Mouse (Mus musculus): ENCODE measurements around the gene Slc25a38.
"Not testable (repeated sequence)": the region's sequence is repeated elsewhere in the genome, so short reads cannot be mapped to it uniquely, and the experiment has no call there.

Gene Slc25a38

GRCm38 (mm10) chr9:120101165-120101564 lies 9.0 kb upstream of the Slc25a38 start:
- DNase-seq (ENCODE audit: low spot score in 2 of 2) = no peak

- not testable (repeated sequence) for DNase-seq (ENCODE audit: low spot score in 2 of 2)
These were observed 1.2 kb upstream of the Slc25a38 start for GRCm38 (mm10) chr9:120108953-120109352.

GRCm38 (mm10) chr9:120111156-120111945 lies 1.2 kb downstream of the Slc25a38 start:
- no peak for DNase-seq (ENCODE audit: low spot score in 2 of 2)

- no peak for DNase-seq (ENCODE audit: low spot score in 2 of 2)
These were observed 2.3 kb downstream of the Slc25a38 start for GRCm38 (mm10) chr9:120112472-120112871.

GRCm38 (mm10) chr9:120113456-120113855 lies 3.3 kb downstream of the Slc25a38 start:
- DNase-seq (ENCODE audit: low spot score in 2 of 2) = no peak

GRCm38 (mm10) chr9:120114051-120114788 lies 4.0 kb downstream of the Slc25a38 start:
- no peak for DNase-seq (ENCODE audit: low spot score in 2 of 2)

- no peak for DNase-seq (ENCODE audit: low spot score in 2 of 2)
These were observed 4.6 kb downstream of the Slc25a38 start for GRCm38 (mm10) chr9:120114789-120115151.

GRCm38 (mm10) chr9:120115580-120115979 lies 5.4 kb downstream of the Slc25a38 start:
- DNase-seq (ENCODE audit: low spot score in 2 of 2) = no peak

GRCm38 (mm10) chr9:120116184-120116624 lies 6.0 kb downstream of the Slc25a38 start:
- DNase-seq (ENCODE audit: low spot score in 2 of 2) = no peak

- no peak for DNase-seq (ENCODE audit: low spot score in 2 of 2)
These were observed 8.0 kb downstream of the Slc25a38 start for GRCm38 (mm10) chr9:120118212-120118611.

GRCm38 (mm10) chr9:120120503-120120902 lies 10.3 kb downstream of the Slc25a38 start:
- no peak for DNase-seq (ENCODE audit: low spot score in 2 of 2)

- no peak for DNase-seq (ENCODE audit: low spot score in 2 of 2)
These were observed 16.7 kb downstream of the Slc25a38 start for GRCm38 (mm10) chr9:120126868-120127267.

GRCm38 (mm10) chr9:120127538-120128251 lies 17.5 kb downstream of the Slc25a38 start, which contains the start of gene Rpsa:
Rpsa (plus strand) TSS chr9:120127689.
- peak; percentile 95 for DNase-seq (ENCODE audit: low spot score in 2 of 2)

GRCm38 (mm10) chr9:120129276-120129675 lies 19.1 kb downstream of the Slc25a38 start:
- DNase-seq (ENCODE audit: low spot score in 2 of 2) = no peak

GRCm38 (mm10) chr9:120131784-120132288 lies 21.7 kb downstream of the Slc25a38 start:
- DNase-seq (ENCODE audit: low spot score in 2 of 2) = no peak

- no peak for DNase-seq (ENCODE audit: low spot score in 2 of 2)
These were observed 23.0 kb downstream of the Slc25a38 start for GRCm38 (mm10) chr9:120132980-120133754.

GRCm38 (mm10) chr9:120133755-120134475 lies 23.7 kb downstream of the Slc25a38 start:
- no peak for DNase-seq (ENCODE audit: low spot score in 2 of 2)

GRCm38 (mm10) chr9:120134529-120135160 lies 24.5 kb downstream of the Slc25a38 start:
- no peak for DNase-seq (ENCODE audit: low spot score in 2 of 2)

GRCm38 (mm10) chr9:120135454-120135853 lies 25.3 kb downstream of the Slc25a38 start:
- no peak for DNase-seq (ENCODE audit: low spot score in 2 of 2)

GRCm38 (mm10) chr9:120140652-120141051 lies 30.5 kb downstream of the Slc25a38 start:
- peak; percentile 46 to 80 for DNase-seq (ENCODE audit: low spot score in 2 of 2)
